ENCODE assay signal across 21 mouse cellular contexts in the genomic region with DNA sequence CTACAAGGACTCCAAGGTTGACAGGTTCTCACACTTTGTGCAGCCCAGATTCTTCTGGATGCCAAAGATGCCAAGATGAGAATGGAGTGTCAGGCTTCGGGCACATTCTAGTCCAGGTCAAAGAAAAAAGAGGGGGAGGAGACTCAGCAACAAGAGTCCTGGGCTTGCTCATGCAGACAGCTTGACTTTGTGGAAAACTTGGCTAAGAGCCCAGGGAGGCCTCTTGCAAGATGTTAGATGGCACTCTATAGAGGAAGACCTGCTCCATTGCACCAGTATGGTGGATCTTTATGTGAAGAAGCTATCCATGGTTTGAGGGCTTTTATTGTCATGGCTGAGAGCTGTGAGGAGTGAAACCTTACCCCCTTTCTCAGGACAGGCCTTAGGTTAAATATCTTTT.
A peak's percentile ranks its signal among the peaks of the same experiment; 100 is the strongest.
DNase-seq lines count a peak whose midpoint lies in the region; ATAC-seq and TF ChIP-seq lines count a peak whose summit lies in the region.
"Had no signal": no experiment of that assay in that cellular context is flagged by ENCODE, and none has a peak within 500 bp of the region (broad histone marks: within the 10 kb centered on the region; RNA-seq: fewer than 3 reads in every experiment).

No protein-coding gene starts in this region.

- no peak overlapping the region for H3K27ac ChIP-seq in forebrain, embryonic 14.5 days (ENCODE audit: low read depth, low read length)
- no peak overlapping the region for H3K27ac ChIP-seq in forebrain, embryonic 15.5 days (replicated peaks)
- H3K27ac ChIP-seq in lung, embryonic 14.5 days (ENCODE audit: low read depth): no peak overlapping the region
- H3K27ac ChIP-seq: embryonic facial prominence, embryonic 13.5 days; heart, adult 2 months; hindbrain, embryonic 14.5 days; layer of hippocampus, adult 2 months; liver, embryonic 14.5 days; midbrain, embryonic 13.5 days had no signal

- WGBS in forebrain, embryonic 14.5 days: 83% methylated on average over 1 of the region's 1 CpGs
- WGBS in forebrain, embryonic 15.5 days: 77% methylated on average over 1 of the region's 1 CpGs
- 42% methylated on average over 1 of the region's 1 CpGs for WGBS in lung, embryonic 14.5 days

- H3K4me2 ChIP-seq in forebrain, embryonic 14.5 days (ENCODE audit: low read length): no peak overlapping the region
- H3K4me2 ChIP-seq in forebrain, embryonic 15.5 days (replicated peaks): no peak overlapping the region
- H3K4me2 ChIP-seq in lung, embryonic 14.5 days: no peak overlapping the region
- H3K4me2 ChIP-seq: embryonic facial prominence, embryonic 13.5 days; hindbrain, embryonic 14.5 days; midbrain, embryonic 13.5 days had no signal

- peak; percentile 31; the same call in 1 of the 2 replicates for ATAC-seq in cerebellum, adult (ENCODE audit: insufficient number of reproducible peaks, low FRiP score, low TSS enrichment)
- no peak for ATAC-seq in forebrain, embryonic 14.5 days
- no peak for ATAC-seq in forebrain, embryonic 15.5 days (replicated peaks)
- ATAC-seq in lung, embryonic 14.5 days (ENCODE audit: insufficient read depth): peak; percentile 58
- ATAC-seq in frontal cortex, adult (ENCODE audit: low TSS enrichment): no peak
- ATAC-seq: lung, postnatal 0 days; midbrain, embryonic 13.5 days; Patski had no signal

- no peak for TF ChIP-seq CTCF in lung, embryonic 14.5 days (IDR thresholded peaks at IDR 0.05; ENCODE audit: low read depth)

- H3K9me3 ChIP-seq in forebrain, embryonic 14.5 days (replicated peaks; ENCODE audit: control insufficient read depth, low read length): no peaks in the 10 kb centered on the region
- H3K9me3 ChIP-seq in forebrain, embryonic 15.5 days: no peaks in the 10 kb centered on the region
- no peaks in the 10 kb centered on the region for H3K9me3 ChIP-seq in lung, embryonic 14.5 days (ENCODE audit: low read depth, low read length)
- H3K9me3 ChIP-seq: embryonic facial prominence, embryonic 13.5 days; midbrain, embryonic 13.5 days had no signal

- no peaks in the 10 kb centered on the region for H3K27me3 ChIP-seq in forebrain, embryonic 14.5 days (replicated peaks; ENCODE audit: control insufficient read depth, insufficient read depth, low read length)
- H3K27me3 ChIP-seq in forebrain, embryonic 15.5 days: no peaks in the 10 kb centered on the region
- H3K27me3 ChIP-seq in lung, embryonic 14.5 days (ENCODE audit: insufficient read depth, low read length): no peaks in the 10 kb centered on the region
- H3K27me3 ChIP-seq: embryonic facial prominence, embryonic 13.5 days; midbrain, embryonic 13.5 days; Patski had no signal

- H3K9ac ChIP-seq in forebrain, embryonic 14.5 days (ENCODE audit: low read length): no peak overlapping the region
- H3K9ac ChIP-seq in forebrain, embryonic 15.5 days (replicated peaks): no peak overlapping the region
- H3K9ac ChIP-seq in lung, embryonic 14.5 days: no peak overlapping the region
- H3K9ac ChIP-seq: embryonic facial prominence, embryonic 13.5 days; hindbrain, embryonic 14.5 days; liver, embryonic 14.5 days; midbrain, embryonic 13.5 days had no signal

- H3K4me1 ChIP-seq in forebrain, embryonic 14.5 days (ENCODE audit: control insufficient read depth, insufficient read depth, low read length): no peaks in the 10 kb centered on the region
- no peaks in the 10 kb centered on the region for H3K4me1 ChIP-seq in forebrain, embryonic 15.5 days
- no peaks in the 10 kb centered on the region for H3K4me1 ChIP-seq in lung, embryonic 14.5 days (ENCODE audit: insufficient read depth)
- H3K4me1 ChIP-seq: midbrain, embryonic 13.5 days had no signal

- DNase-seq in cerebellum, adult 9-11 months: no peak
- peak; percentile 1 for DNase-seq in forebrain, embryonic 14.5 days (ENCODE audit: low spot score)
- DNase-seq in lung, embryonic 14.5 days: peak; percentile 68
- no peak for DNase-seq in lung, postnatal 14 days
- DNase-seq in brain, adult 2 months (ENCODE audit: low read depth, low spot score): peak; percentile 24
- DNase-seq: adrenal gland, postnatal 36 days; gastrocnemius, postnatal 36 days; heart, adult 2 months; heart, postnatal 36 days; kidney, adult 9 months; kidney, postnatal 14 days had no signal

- no peak overlapping the region for H3K4me3 ChIP-seq in forebrain, embryonic 14.5 days (ENCODE audit: low read depth, low read length)
- no peak overlapping the region for H3K4me3 ChIP-seq in forebrain, embryonic 15.5 days
- no peak overlapping the region for H3K4me3 ChIP-seq in lung, embryonic 14.5 days (ENCODE audit: low read depth, low read length)
- H3K4me3 ChIP-seq: embryonic facial prominence, embryonic 13.5 days; heart, adult 2 months; layer of hippocampus, adult 2 months; midbrain, embryonic 13.5 days had no signal

- H3K36me3 ChIP-seq in forebrain, embryonic 14.5 days (ENCODE audit: control insufficient read depth, insufficient read depth, low read length): no peaks in the 10 kb centered on the region
- H3K36me3 ChIP-seq in forebrain, embryonic 15.5 days: no peaks in the 10 kb centered on the region
- H3K36me3 ChIP-seq in lung, embryonic 14.5 days (ENCODE audit: insufficient read depth): no peaks in the 10 kb centered on the region
- H3K36me3 ChIP-seq: embryonic facial prominence, embryonic 13.5 days; midbrain, embryonic 13.5 days had no signal

Comparison
In these comparisons a context has a peak if more than half of its experiments do, and no peak if none do; other contexts are left out.
1. DNase-seq: peak in forebrain, embryonic 14.5 days (single experiment), lung, embryonic 14.5 days (single experiment) and brain, adult 2 months (single experiment); none in cerebellum, adult 9-11 months (single experiment) and lung, postnatal 14 days (single experiment).
2. ATAC-seq: peak in cerebellum, adult (single experiment) and lung, embryonic 14.5 days (single experiment); none in forebrain, embryonic 14.5 days (single experiment), forebrain, embryonic 15.5 days (single experiment) and frontal cortex, adult (single experiment).